13 mouse cellular contexts compared by ENCODE assay signal in genomic region chr6:141252520-141252919, GRCm38 (mm10). TPM values are rescaled to one million over a fixed set of nuclear protein-coding genes. Genes with fewer than 3 reads are reported as not detected.
DNase-seq lines count a peak whose midpoint lies in the region; ATAC-seq and TF ChIP-seq lines count a peak whose summit lies in the region.
"Had no signal": no experiment of that assay in that cellular context is flagged by ENCODE, and none has a peak within 500 bp of the region (broad histone marks: within the 10 kb centered on the region; RNA-seq: fewer than 3 reads in every experiment).

No protein-coding gene starts in this region.

- TF ChIP-seq POLR2A in cerebellum, adult 2 months (IDR thresholded peaks at IDR 0.05; ENCODE audit: borderline replicate concordance, insufficient read depth, low read length): no peak

- 70% methylated on average over 7 of the region's 7 CpGs for whole genome bisulfite sequencing in heart, postnatal 0 days
- WGBS in lung, embryonic 14.5 days: 72% methylated on average over 7 of the region's 7 CpGs
- 79% methylated on average over 7 of the region's 7 CpGs for WGBS in embryonic facial prominence, embryonic 15.5 days
- 93% methylated on average over 7 of the region's 7 CpGs for WGBS in midbrain, embryonic 16.5 days
- WGBS in cerebellum, adult 2 months: 94% methylated on average over 7 of the region's 7 CpGs

- DNase-seq in heart, postnatal 0 days (ENCODE audit: low spot score): no peak
- no peak for DNase-seq in heart, postnatal 25 days (ENCODE audit: low spot score)
- DNase-seq in lung, embryonic 14.5 days: no peak
- DNase-seq in lung, postnatal 4 days: no peak
- no peak for DNase-seq in cerebellum, postnatal 36 days
- no peak for DNase-seq in cerebellum, adult 2 months
- DNase-seq: cerebellum, postnatal 14 days; kidney, postnatal 4 days; right cerebral cortex, postnatal 4 days; thymus, postnatal 25 days had no signal

- TF ChIP-seq CTCF in heart, postnatal 0 days (IDR thresholded peaks at IDR 0.05; ENCODE audit: low read depth): no peak
- no peak for TF ChIP-seq CTCF in lung, embryonic 14.5 days (IDR thresholded peaks at IDR 0.05; ENCODE audit: low read depth)
- no peak for TF ChIP-seq CTCF in cerebellum, adult 2 months (IDR thresholded peaks at IDR 0.05; ENCODE audit: borderline replicate concordance, insufficient read depth, low read depth, low read length)

- no peaks in the 10 kb centered on the region for H3K9me3 ChIP-seq in heart, postnatal 0 days (replicated peaks; ENCODE audit: control insufficient read depth, low read length)
- no peaks in the 10 kb centered on the region for H3K9me3 ChIP-seq in lung, embryonic 14.5 days (ENCODE audit: low read depth, low read length)
- H3K9me3 ChIP-seq in embryonic facial prominence, embryonic 15.5 days (replicated peaks): no peaks in the 10 kb centered on the region
- H3K9me3 ChIP-seq in midbrain, embryonic 16.5 days (replicated peaks; ENCODE audit: control insufficient read depth, low read length, poor library complexity, severe bottlenecking): no peaks in the 10 kb centered on the region
- H3K9me3 ChIP-seq: forebrain, embryonic 10.5 days had no signal

- no peaks in the 10 kb centered on the region for H3K27me3 ChIP-seq in heart, postnatal 0 days (ENCODE audit: control insufficient read depth, insufficient read depth, low read length)
- no peaks in the 10 kb centered on the region for H3K27me3 ChIP-seq in lung, embryonic 14.5 days (ENCODE audit: insufficient read depth, low read length)
- H3K27me3 ChIP-seq in embryonic facial prominence, embryonic 15.5 days: peaks cover 16% of the 10 kb centered on the region
- H3K27me3 ChIP-seq in midbrain, embryonic 16.5 days (ENCODE audit: control insufficient read depth, insufficient read depth, low read depth, low read length): no peaks in the 10 kb centered on the region; the same call in none of the 2 replicates
- no peaks in the 10 kb centered on the region for H3K27me3 ChIP-seq in cerebellum, adult 2 months (ENCODE audit: control insufficient read depth, insufficient read depth, low read length)

- H3K4me2 ChIP-seq in heart, postnatal 0 days (ENCODE audit: low read depth, low read length): peak overlapping the region; percentile 85
- peak overlapping the region; percentile 84 for H3K4me2 ChIP-seq in lung, embryonic 14.5 days
- peak overlapping the region; percentile 86 for H3K4me2 ChIP-seq in embryonic facial prominence, embryonic 15.5 days (replicated peaks)
- H3K4me2 ChIP-seq in midbrain, embryonic 16.5 days (ENCODE audit: low read length): peak overlapping the region; percentile 5; the same call in 1 of the 2 replicates

- H3K4me3 ChIP-seq in heart, postnatal 0 days (ENCODE audit: low read depth, low read length): peak overlapping the region; percentile 71
- H3K4me3 ChIP-seq in lung, embryonic 14.5 days (ENCODE audit: low read depth, low read length): 0 out of 2 replicates have a peak overlapping the region, but pooled peaks have one; percentile 72
- peak overlapping the region; percentile 72 for H3K4me3 ChIP-seq in embryonic facial prominence, embryonic 15.5 days (replicated peaks)
- no peak overlapping the region for H3K4me3 ChIP-seq in midbrain, embryonic 16.5 days (ENCODE audit: low read depth, low read length)
- H3K4me3 ChIP-seq in cerebellum, adult 2 months (replicated peaks; ENCODE audit: insufficient read depth, low read depth, low read length): no peak overlapping the region
- H3K4me3 ChIP-seq: forebrain, embryonic 10.5 days had no signal

- TF ChIP-seq EP300 in heart, postnatal 0 days (IDR thresholded peaks at IDR 0.05; ENCODE audit: low read depth): no peak

- no peak overlapping the region for H3K27ac ChIP-seq in heart, postnatal 0 days (ENCODE audit: low read depth)
- H3K27ac ChIP-seq in lung, embryonic 14.5 days (ENCODE audit: low read depth): no peak overlapping the region
- H3K27ac ChIP-seq in embryonic facial prominence, embryonic 15.5 days (replicated peaks): no peak overlapping the region
- H3K27ac ChIP-seq in midbrain, embryonic 16.5 days (ENCODE audit: low read length): no peak overlapping the region
- no peak overlapping the region for H3K27ac ChIP-seq in cerebellum, adult 2 months (ENCODE audit: insufficient read depth, low read length)
- H3K27ac ChIP-seq: forebrain, embryonic 10.5 days had no signal

- ATAC-seq in heart, postnatal 0 days (ENCODE audit: insufficient read depth, low read depth): no peak
- ATAC-seq in lung, embryonic 14.5 days (ENCODE audit: insufficient read depth): no peak
- no peak for ATAC-seq in embryonic facial prominence, embryonic 15.5 days (ENCODE audit: insufficient number of reproducible peaks, low FRiP score, low TSS enrichment, low read depth)
- ATAC-seq in midbrain, embryonic 16.5 days: no peak

- H3K36me3 ChIP-seq in heart, postnatal 0 days (replicated peaks; ENCODE audit: control insufficient read depth, insufficient read depth, low read length): no peaks in the 10 kb centered on the region
- no peaks in the 10 kb centered on the region for H3K36me3 ChIP-seq in lung, embryonic 14.5 days (ENCODE audit: insufficient read depth)
- no peaks in the 10 kb centered on the region for H3K36me3 ChIP-seq in embryonic facial prominence, embryonic 15.5 days
- no peaks in the 10 kb centered on the region for H3K36me3 ChIP-seq in midbrain, embryonic 16.5 days (ENCODE audit: control insufficient read depth, insufficient read depth, low read length)
- H3K36me3 ChIP-seq: forebrain, embryonic 10.5 days had no signal

- intact Hi-C loops in heart, postnatal 25 days (cut with DNase I): no loop called here

- H3K9ac ChIP-seq in heart, postnatal 0 days (replicated peaks; ENCODE audit: low read depth, low read length): no peak overlapping the region
- H3K9ac ChIP-seq in lung, embryonic 14.5 days: no peak overlapping the region
- no peak overlapping the region for H3K9ac ChIP-seq in embryonic facial prominence, embryonic 15.5 days
- H3K9ac ChIP-seq in midbrain, embryonic 16.5 days (ENCODE audit: low read depth, low read length): no peak overlapping the region

- peaks cover 13% of the 10 kb centered on the region; the same call in 1 of the 2 replicates for H3K4me1 ChIP-seq in heart, postnatal 0 days (ENCODE audit: control insufficient read depth, insufficient read depth)
- peaks cover 2% of the 10 kb centered on the region; the same call in 1 of the 2 replicates for H3K4me1 ChIP-seq in lung, embryonic 14.5 days (ENCODE audit: insufficient read depth)
- H3K4me1 ChIP-seq in embryonic facial prominence, embryonic 15.5 days: peaks cover 26% of the 10 kb centered on the region
- H3K4me1 ChIP-seq in midbrain, embryonic 16.5 days (ENCODE audit: control insufficient read depth, insufficient read depth, low read length): peaks cover 3% of the 10 kb centered on the region; the same call in 1 of the 2 replicates
- no peaks in the 10 kb centered on the region for H3K4me1 ChIP-seq in cerebellum, adult 2 months (ENCODE audit: control insufficient read depth, insufficient read depth, low read length)

RNA-seq across cellular contexts. Expression of gene Pde3a, which starts 3.5 kb away (rescaled TPM):
- total RNA-seq in heart, postnatal 0 days (2014; rRNA removed; ENCODE audit: low replicate concordance): 33.4 and 42.0 TPM in 2 replicates
- 8.2 and 8.3 TPM in 2 replicates for polyA plus RNA-seq in heart, postnatal 0 days (2015; fragmentation: Nextera tagmentation; extraction: Ambion mirVana)
- 10 to 100 TPM; 54.3 to 54.9 TPM for total RNA-seq in heart, postnatal 25 days (2021)
- polyA plus RNA-seq in lung, embryonic 14.5 days (2014; fragmentation: Nextera tagmentation; extraction: Ambion mirVana): 6.2 and 7.4 TPM in 2 replicates
- polyA plus RNA-seq in embryonic facial prominence, embryonic 15.5 days (2015; fragmentation: Nextera tagmentation; extraction: Ambion mirVana): 5.8 and 6.2 TPM in 2 replicates
- polyA plus RNA-seq in midbrain, embryonic 16.5 days (2015; fragmentation: Nextera tagmentation; extraction: Ambion mirVana): 2.1 and 2.3 TPM in 2 replicates
- 3.3 and 3.4 TPM in 2 replicates for polyA plus RNA-seq in cerebellum, adult 2 months (2012; rRNA removed)

Comparison
In these comparisons a context has a peak if more than half of its experiments do, and no peak if none do; other contexts are left out.
1. H3K4me2 ChIP-seq: peak in every context shown above with its lines; median percentile 86 in embryonic facial prominence, embryonic 15.5 days; 85 in heart, postnatal 0 days; 84 in lung, embryonic 14.5 days; 5 in midbrain, embryonic 16.5 days.
2. H3K4me3 ChIP-seq: peak in heart, postnatal 0 days (single experiment), lung, embryonic 14.5 days (single experiment) and embryonic facial prominence, embryonic 15.5 days (single experiment); none in midbrain, embryonic 16.5 days (single experiment) and cerebellum, adult 2 months (single experiment).